Mouse (Mus musculus) lung, embryonic 15.5 days (tissue): ENCODE measurements around the gene Gm11595. TPM values are rescaled to one million over a fixed set of nuclear protein-coding genes. Genes with fewer than 3 reads are reported as not detected.

ENCODE experiments used
- ATAC-seq: fragments of 200-750 bp; cut with Nextera tagmentation; 2 replicates; pipeline ENCODE4 v1.8.0; 2017; ENCODE audit warnings: moderate number of reproducible peaks, borderline replicate concordance; ENCODE audit not compliant: low FRiP score, low TSS enrichment; ENCODE audit errors: extremely low read depth
- H3K27ac ChIP-seq: fragments of 300-500 bp; sonication (generic); 2 replicates; pipeline ENCODE4 v1.5.1; 2015; ENCODE audit warnings: moderate library complexity, mild to moderate bottlenecking, inconsistent platforms
- H3K27me3 ChIP-seq: fragments of 300-500 bp; sonication (generic); 2 replicates; pipeline ENCODE4 v1.6.1; 2015; ENCODE audit warnings: inconsistent platforms
- H3K36me3 ChIP-seq: fragments of 300-500 bp; sonication (generic); 2 replicates; pipeline ENCODE4 v1.6.1; 2015; ENCODE audit warnings: inconsistent platforms
- H3K4me1 ChIP-seq: fragments of 300-500 bp; sonication (generic); 2 replicates; pipeline ENCODE4 v1.6.1; 2015; ENCODE audit warnings: inconsistent platforms
- H3K4me2 ChIP-seq: fragments of 300-500 bp; sonication (generic); 2 replicates; pipeline ENCODE4 v1.6.1; 2015; ENCODE audit warnings: inconsistent platforms, mild to moderate bottlenecking, moderate library complexity
- H3K4me3 ChIP-seq: fragments of 300-500 bp; sonication (generic); 2 replicates; pipeline ENCODE4 v1.5.1; 2015; ENCODE audit warnings: mild to moderate bottlenecking, inconsistent platforms
- H3K9ac ChIP-seq: fragments of 300-500 bp; sonication (generic); 2 replicates; pipeline ENCODE4 v1.6.1; 2015; ENCODE audit warnings: inconsistent platforms
- H3K9me3 ChIP-seq: fragments of 300-500 bp; sonication (generic); 2 replicates; pipeline ENCODE4 v1.6.1; 2016; ENCODE audit warnings: inconsistent platforms
- WGBS: fragments of 180-500 bp; shearing (Covaris S2); methylation state at CpG from one replicate; pipeline ENCODE4 v1.1.7; 2015; 5-methylcytosine and 5-hydroxymethylcytosine counted together
- polyA plus RNA-seq: library from polyadenylated mRNA; unstranded; fragments of >200 nt; fragmentation: Nextera tagmentation; extraction: Ambion mirVana; gene quantifications from 2 replicates; pipeline ENCODE4 v1.2.1, GENCODE M21; 2015

Gene Gm11595
- polyA plus RNA-seq, 1 experiment from 2014 or later, result not detected

DNA sequence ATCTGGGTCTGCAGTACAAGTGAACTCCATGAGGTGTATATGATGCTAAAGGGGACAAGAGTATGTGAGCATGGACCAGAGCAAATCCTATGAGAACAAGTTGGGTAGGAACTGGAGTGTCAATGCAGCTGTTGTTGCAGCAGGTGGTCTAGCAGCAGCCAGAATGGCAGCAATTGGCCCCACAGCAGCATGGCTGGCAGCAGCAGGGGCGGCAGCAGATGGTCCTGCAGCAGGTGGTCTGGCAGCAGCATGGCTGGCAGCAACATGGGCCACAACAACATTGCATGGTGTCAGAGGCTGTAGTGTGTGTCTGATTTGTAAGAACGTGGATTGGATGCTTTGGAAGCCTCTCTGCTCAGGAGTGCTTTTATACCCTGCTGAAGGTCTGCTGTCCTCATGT lies 48.7 kb downstream of the Gm11595 start:
- no peak for ATAC-seq
- WGBS, result 74% methylated on average over 2 of the region's 2 CpGs
- Histone ChIP-seq H3K36me3 (no peaks in the 10 kb centered on the region), H3K4me3 (no peak overlapping the region), H3K27ac (no peak overlapping the region), H3K9me3 (no peaks in the 10 kb centered on the region), H3K4me1 (no peaks in the 10 kb centered on the region), H3K27me3 (no peaks in the 10 kb centered on the region), H3K4me2 (no peak overlapping the region), H3K9ac (no peak overlapping the region)

Other genes with a start within 250 kb of the Gm11595 start
- gene Krt40, start 229.8 kb downstream of the Gm11595 start, polyA plus RNA-seq, result not detected in 2 replicates
- gene Krtap3-3, start 222.0 kb downstream of the Gm11595 start, polyA plus RNA-seq, result not detected in 2 replicates
- not detected in 2 replicates for gene Krtap3-2, start 216.1 kb downstream of the Gm11595 start, polyA plus RNA-seq
- not detected in 2 replicates for gene Gm11939, start 213.4 kb downstream of the Gm11595 start, polyA plus RNA-seq
- not detected in 2 replicates for gene Krtap3-1, start 206.3 kb downstream of the Gm11595 start, polyA plus RNA-seq
- gene Krtap1-5, start 191.9 kb downstream of the Gm11595 start, polyA plus RNA-seq, result not detected in 2 replicates
- not detected in 2 replicates for gene Krtap1-4, start 189.3 kb downstream of the Gm11595 start, polyA plus RNA-seq
- not detected in 2 replicates for gene Krtap1-3, start 181.6 kb downstream of the Gm11595 start, polyA plus RNA-seq
- gene Krtap9-3, start 174.8 kb downstream of the Gm11595 start, polyA plus RNA-seq, result not detected in 2 replicates
- gene Gm11938, start 169.6 kb downstream of the Gm11595 start, polyA plus RNA-seq, result not detected in 2 replicates
- not detected in 2 replicates for gene Gm11937, start 162.7 kb downstream of the Gm11595 start, polyA plus RNA-seq
- not detected in 2 replicates for gene Krtap2-4, start 158.1 kb downstream of the Gm11595 start, polyA plus RNA-seq
- gene Gm11562, start 152.5 kb downstream of the Gm11595 start, polyA plus RNA-seq, result not detected in 2 replicates
- gene Krtap4-1, start 144.7 kb downstream of the Gm11595 start, polyA plus RNA-seq, result not detected in 2 replicates
- gene Krtap4-2, start 137.8 kb downstream of the Gm11595 start, polyA plus RNA-seq, result not detected in 2 replicates
- not detected in 2 replicates for gene Krtap4-7, start 128.8 kb downstream of the Gm11595 start, polyA plus RNA-seq
- not detected in 2 replicates for gene Gm11555, start 122.7 kb downstream of the Gm11595 start, polyA plus RNA-seq
- gene Gm11563, start 114.0 kb downstream of the Gm11595 start, polyA plus RNA-seq, result not detected in 2 replicates
- not detected in 2 replicates for gene Krtap4-6, start 107.0 kb downstream of the Gm11595 start, polyA plus RNA-seq
- gene Gm14190, start 82.2 kb downstream of the Gm11595 start, polyA plus RNA-seq, result not detected in 2 replicates
- gene Gm14180, start 38.6 kb downstream of the Gm11595 start, polyA plus RNA-seq, result not detected in 2 replicates
- gene Krtap4-8, start 7.8 kb upstream of the Gm11595 start, polyA plus RNA-seq, result not detected in 2 replicates
- not detected in 2 replicates for gene Krtap4-9, start 12.3 kb upstream of the Gm11595 start, polyA plus RNA-seq
- not detected in 2 replicates for gene Gm11596, start 20.6 kb upstream of the Gm11595 start, polyA plus RNA-seq
- gene Gm11569, start 26.0 kb upstream of the Gm11595 start, polyA plus RNA-seq, result not detected in 2 replicates
- not detected in 2 replicates for gene Gm11554, start 31.5 kb upstream of the Gm11595 start, polyA plus RNA-seq
- gene Krtap4-13, start 37.0 kb upstream of the Gm11595 start, polyA plus RNA-seq, result not detected in 2 replicates
- not detected in 2 replicates for gene Gm11564, start 42.8 kb upstream of the Gm11595 start, polyA plus RNA-seq
- gene 2300003K06Rik, start 65.2 kb upstream of the Gm11595 start, polyA plus RNA-seq, result not detected in 2 replicates
- gene Krtap4-16, start 78.7 kb upstream of the Gm11595 start, polyA plus RNA-seq, result not detected in 2 replicates
- gene Gm11568, start 85.0 kb upstream of the Gm11595 start, polyA plus RNA-seq, result not detected in 2 replicates
- gene Gm11559, start 91.6 kb upstream of the Gm11595 start, polyA plus RNA-seq, result not detected in 2 replicates
- gene Krtap9-1, start 100.5 kb upstream of the Gm11595 start, polyA plus RNA-seq, result not detected in 2 replicates
- gene Gm11567, start 106.3 kb upstream of the Gm11595 start, polyA plus RNA-seq, result not detected in 2 replicates
- gene Krtap31-1, start 135.0 kb upstream of the Gm11595 start, polyA plus RNA-seq, result not detected in 2 replicates
- not detected in 2 replicates for gene Gm11565, start 141.8 kb upstream of the Gm11595 start, polyA plus RNA-seq
- gene Krtap31-2, start 163.4 kb upstream of the Gm11595 start, polyA plus RNA-seq, result not detected in 2 replicates
- not detected in 2 replicates for gene Krtap9-5, start 175.6 kb upstream of the Gm11595 start, polyA plus RNA-seq
- not detected in 2 replicates for gene Krtap29-1, start 206.1 kb upstream of the Gm11595 start, polyA plus RNA-seq
- not detected in 2 replicates for gene Krtap16-1, start 213.7 kb upstream of the Gm11595 start, polyA plus RNA-seq
- gene Krtap17-1, start 221.1 kb upstream of the Gm11595 start, polyA plus RNA-seq, result 1.6 and 2.3 TPM in 2 replicates
- not detected in 2 replicates for gene Krt33a, start 243.3 kb upstream of the Gm11595 start, polyA plus RNA-seq